Mouse (Mus musculus) bone marrow macrophage, adult 2 months (primary cell): ENCODE measurements around the gene Ociad1.

Source experiments
- CTCF ChIP-seq: IDR thresholded peaks from 2 replicates; pipeline ENCODE4 v1.5.1; 2012; ENCODE audit warnings: low read depth, mild to moderate bottlenecking, low read length, moderate library complexity
- POLR2A ChIP-seq: IDR thresholded peaks from 2 replicates; pipeline ENCODE4 v1.6.1; 2012; ENCODE audit warnings: mild to moderate bottlenecking, low read depth, low read length, borderline replicate concordance

GRCm38 (mm10) chr5:73292502-73293457 is at the start of gene Ociad1:
- TF ChIP-seq POLR2A = no peak
- TF ChIP-seq CTCF = no peak
